Comparison of ENCODE assay signal across 9 mouse cellular contexts in genomic region chr3:106903198-106903597, GRCm38 (mm10).
DNase-seq lines count a peak whose midpoint lies in the region; ATAC-seq and TF ChIP-seq lines count a peak whose summit lies in the region.
"Had no signal": no experiment of that assay in that cellular context is flagged by ENCODE, and none has a peak within 500 bp of the region (broad histone marks: within the 10 kb centered on the region; RNA-seq: fewer than 3 reads in every experiment).

No protein-coding gene starts in this region.

- peak; percentile 39 to 41 for DNase-seq in left cerebral cortex, adult 18-20 months (ENCODE audit: low spot score in 2 of 2)
- no peak for DNase-seq in left cerebral cortex, adult 8-10 months (ENCODE audit: low spot score in 2 of 2)
- DNase-seq in ES-CJ7 (ENCODE audit: low read depth, low spot score): peak; percentile 36
- peak; percentile 16 to 34 for DNase-seq in cerebellum, adult 18-20 months
- DNase-seq in hindbrain, postnatal 0 days (ENCODE audit: low spot score): peak; percentile 83
- DNase-seq in midbrain, postnatal 0 days (ENCODE audit: low spot score): peak; percentile 86
- DNase-seq in adrenal gland, postnatal 14 days: no peak

- H3K27me3 ChIP-seq in hindbrain, postnatal 0 days (ENCODE audit: insufficient read depth, low read length): no peaks in the 10 kb centered on the region
- no peaks in the 10 kb centered on the region for H3K27me3 ChIP-seq in midbrain, postnatal 0 days (ENCODE audit: insufficient read depth, low read length)
- H3K27me3 ChIP-seq in intestine, embryonic 15.5 days (replicated peaks): no peaks in the 10 kb centered on the region
- H3K27me3 ChIP-seq: embryonic facial prominence, embryonic 13.5 days had no signal

- peak; percentile 58; the same call in 1 of the 2 replicates for ATAC-seq in hindbrain, postnatal 0 days
- peak; percentile 44; the same call in 1 of the 2 replicates for ATAC-seq in midbrain, postnatal 0 days (ENCODE audit: low FRiP score)
- ATAC-seq in intestine, embryonic 15.5 days: no peak

- H3K9ac ChIP-seq in hindbrain, postnatal 0 days (replicated peaks; ENCODE audit: low read length): no peak overlapping the region
- H3K9ac ChIP-seq in midbrain, postnatal 0 days (replicated peaks; ENCODE audit: low read length, poor library complexity, severe bottlenecking): no peak overlapping the region
- no peak overlapping the region for H3K9ac ChIP-seq in intestine, embryonic 15.5 days
- H3K9ac ChIP-seq: embryonic facial prominence, embryonic 13.5 days had no signal

- no peaks in the 10 kb centered on the region for H3K4me1 ChIP-seq in hindbrain, postnatal 0 days (ENCODE audit: insufficient read depth, low read length)
- no peaks in the 10 kb centered on the region for H3K4me1 ChIP-seq in midbrain, postnatal 0 days (ENCODE audit: insufficient read depth, low read length)
- no peaks in the 10 kb centered on the region for H3K4me1 ChIP-seq in intestine, embryonic 15.5 days (replicated peaks)
- H3K4me1 ChIP-seq: embryonic facial prominence, embryonic 13.5 days had no signal

- H3K9me3 ChIP-seq in hindbrain, postnatal 0 days (ENCODE audit: low read length): no peaks in the 10 kb centered on the region
- H3K9me3 ChIP-seq in midbrain, postnatal 0 days (ENCODE audit: low read length): no peaks in the 10 kb centered on the region
- H3K9me3 ChIP-seq in intestine, embryonic 15.5 days: no peaks in the 10 kb centered on the region
- H3K9me3 ChIP-seq: embryonic facial prominence, embryonic 13.5 days had no signal

- 29% methylated on average over 2 of the region's 2 CpGs for WGBS in hindbrain, postnatal 0 days
- 32% methylated on average over 2 of the region's 2 CpGs for WGBS in midbrain, postnatal 0 days
- WGBS in intestine, embryonic 15.5 days: 36% methylated on average over 2 of the region's 2 CpGs

- H3K4me2 ChIP-seq in hindbrain, postnatal 0 days (ENCODE audit: low read depth, low read length): no peak overlapping the region
- H3K4me2 ChIP-seq in midbrain, postnatal 0 days (ENCODE audit: low read depth, low read length, poor library complexity, severe bottlenecking): no peak overlapping the region
- no peak overlapping the region for H3K4me2 ChIP-seq in intestine, embryonic 15.5 days (replicated peaks)
- H3K4me2 ChIP-seq: embryonic facial prominence, embryonic 13.5 days had no signal

- peak; percentile 72 for TF ChIP-seq CTCF in hindbrain, postnatal 0 days (IDR thresholded peaks at IDR 0.05; ENCODE audit: low read depth)
- peak; percentile 80 for TF ChIP-seq CTCF in midbrain, postnatal 0 days (IDR thresholded peaks at IDR 0.05)

- no peaks in the 10 kb centered on the region for H3K36me3 ChIP-seq in hindbrain, postnatal 0 days (ENCODE audit: insufficient read depth, low read length)
- H3K36me3 ChIP-seq in midbrain, postnatal 0 days (ENCODE audit: insufficient read depth, low read length): no peaks in the 10 kb centered on the region
- H3K36me3 ChIP-seq in intestine, embryonic 15.5 days: no peaks in the 10 kb centered on the region
- H3K36me3 ChIP-seq: embryonic facial prominence, embryonic 13.5 days had no signal

- no peak overlapping the region for H3K27ac ChIP-seq in hindbrain, postnatal 0 days
- H3K27ac ChIP-seq in midbrain, postnatal 0 days (ENCODE audit: low read depth, low read length): no peak overlapping the region
- H3K27ac ChIP-seq in intestine, embryonic 15.5 days: no peak overlapping the region
- H3K27ac ChIP-seq: embryonic facial prominence, embryonic 13.5 days had no signal

- H3K4me3 ChIP-seq in hindbrain, postnatal 0 days (ENCODE audit: low read length): no peak overlapping the region
- H3K4me3 ChIP-seq in midbrain, postnatal 0 days (ENCODE audit: low read depth, low read length): no peak overlapping the region
- no peak overlapping the region for H3K4me3 ChIP-seq in intestine, embryonic 15.5 days (replicated peaks)
- H3K4me3 ChIP-seq: embryonic facial prominence, embryonic 13.5 days had no signal

Comparison
In these comparisons a context has a peak if more than half of its experiments do, and no peak if none do; other contexts are left out.
1. DNase-seq: peak in left cerebral cortex, adult 18-20 months (2 of 2), ES-CJ7 (single experiment), cerebellum, adult 18-20 months (2 of 2), hindbrain, postnatal 0 days (single experiment) and midbrain, postnatal 0 days (single experiment); none in left cerebral cortex, adult 8-10 months (0 of 2) and adrenal gland, postnatal 14 days (single experiment).